ENCODE assay signal across 19 mouse cellular contexts in the genomic region with DNA sequence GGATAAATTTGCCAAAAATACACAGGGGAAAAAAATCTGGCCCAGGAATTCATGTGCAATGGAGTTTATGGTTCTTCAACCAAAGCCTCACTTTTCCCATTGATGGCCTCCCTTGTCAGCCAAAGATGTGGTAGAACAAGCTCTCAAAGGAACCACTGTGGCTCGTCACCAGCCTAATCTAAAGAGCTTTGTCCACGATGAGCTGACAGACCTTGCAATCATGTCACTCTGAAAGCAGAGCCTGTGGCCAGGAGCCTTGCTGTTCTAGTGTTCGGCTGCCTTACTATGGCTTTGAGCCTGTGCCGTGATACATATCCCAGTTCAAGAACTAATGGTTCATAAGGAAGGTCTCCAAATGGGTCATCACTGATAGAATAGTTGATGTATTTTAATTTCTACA.
"Had no signal": no experiment of that assay in that cellular context is flagged by ENCODE, and none has a peak within 500 bp of the region (broad histone marks: within the 10 kb centered on the region; RNA-seq: fewer than 3 reads in every experiment).

No protein-coding gene starts in this region.

- H3K9ac ChIP-seq: kidney, embryonic 15.5 days; liver, embryonic 13.5 days; neural tube, embryonic 13.5 days had no signal

- DNase-seq: kidney, adult 11 months; kidney, adult 8-10 months; kidney, postnatal 10 days; kidney, postnatal 36 days; layer of hippocampus, adult 9-11 months; layer of hippocampus, postnatal 36 days; liver, embryonic 13.5 days; lung, adult 2 months; lung, postnatal 14 days; lung, postnatal 4 days; retina, postnatal 1 day; right cerebral cortex, postnatal 25 days; spleen, adult 18-20 months; thymus, adult 18-20 months; thymus, postnatal 36 days had no signal

- H3K9me3 ChIP-seq: kidney, embryonic 15.5 days; liver, embryonic 13.5 days; neural tube, embryonic 13.5 days had no signal

- H3K27ac ChIP-seq: kidney, embryonic 15.5 days; left cerebral cortex, adult 2 months; liver, embryonic 13.5 days had no signal

- H3K36me3 ChIP-seq: kidney, embryonic 15.5 days; liver, embryonic 13.5 days had no signal

- H3K27me3 ChIP-seq: kidney, embryonic 15.5 days; liver, embryonic 13.5 days; neural tube, embryonic 13.5 days had no signal

- H3K4me2 ChIP-seq: kidney, embryonic 15.5 days; liver, embryonic 13.5 days; neural tube, embryonic 13.5 days had no signal

- H3K4me1 ChIP-seq: kidney, embryonic 15.5 days; liver, embryonic 13.5 days had no signal

- H3K4me3 ChIP-seq: kidney, embryonic 15.5 days; left cerebral cortex, adult 2 months; liver, embryonic 13.5 days; myocyte; neural tube, embryonic 13.5 days had no signal
